In the genomic region with DNA sequence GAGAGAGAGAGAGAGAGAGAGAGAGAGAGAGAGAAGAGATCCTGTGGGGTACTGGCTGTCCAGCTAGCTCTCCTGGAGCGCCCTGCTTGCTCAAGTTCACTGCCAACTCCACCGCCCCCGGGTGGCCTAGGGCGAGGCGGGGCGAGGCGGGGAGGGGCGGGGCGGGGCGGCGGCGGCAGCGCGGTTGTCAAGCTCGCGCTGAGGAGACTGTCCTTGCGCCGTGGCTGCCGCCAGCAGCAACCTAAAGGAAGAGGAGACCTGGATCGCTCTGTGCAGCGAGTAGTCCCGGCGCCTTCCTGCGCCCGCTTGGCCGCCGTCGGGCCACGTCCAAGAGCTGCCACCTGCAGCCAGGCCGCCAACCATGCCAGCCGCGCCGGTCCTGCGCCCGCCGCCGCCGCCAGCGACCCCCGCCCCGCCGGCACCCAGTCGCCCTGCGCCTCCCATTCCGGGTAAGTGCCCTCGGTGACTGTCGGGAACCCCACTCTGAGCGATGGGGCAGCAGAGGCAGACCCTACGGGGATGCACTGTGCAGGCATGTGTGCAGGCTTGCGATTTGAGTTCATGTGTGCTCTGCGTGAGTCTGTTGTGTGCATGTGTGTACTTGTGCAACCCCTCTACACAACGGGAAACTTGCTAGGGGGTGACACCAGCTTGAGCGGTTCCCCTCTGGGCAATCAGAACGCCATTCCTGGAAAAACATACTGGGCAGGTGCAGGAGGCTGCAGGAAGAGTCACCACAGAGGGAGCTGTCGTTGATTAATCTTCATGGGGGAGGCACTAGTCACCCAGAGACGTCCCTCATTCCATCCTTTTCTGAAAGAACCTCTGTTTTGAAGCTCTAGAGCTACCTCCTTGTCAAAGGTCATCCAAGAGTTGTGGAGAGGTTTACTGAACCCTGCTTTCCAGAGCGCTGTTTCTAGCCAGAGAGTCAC, we compare ENCODE assay signal across 9 mouse cellular contexts. TPM values are rescaled to one million over a fixed set of nuclear protein-coding genes. Genes with fewer than 3 reads are reported as not detected.
DNase-seq lines count a peak whose midpoint lies in the region; ATAC-seq lines count a peak whose summit lies in the region.
"Had no signal": no experiment of that assay in that cellular context is flagged by ENCODE, and none has a peak within 500 bp of the region (broad histone marks: within the 10 kb centered on the region; RNA-seq: fewer than 3 reads in every experiment).

A gene (plus strand): TSS at position 178 of the 932 bp plus-strand sequence.

- peak within 1 kb of the TSS; percentile 45 for H3K4me3 ChIP-seq in embryonic facial prominence, embryonic 11.5 days (ENCODE audit: low read depth, low read length)
- H3K4me3 ChIP-seq: myocyte had no signal

- ATAC-seq in embryonic facial prominence, embryonic 11.5 days (replicated peaks; ENCODE audit: insufficient number of reproducible peaks, low FRiP score, low TSS enrichment, low read depth): peak; percentile 72
- ATAC-seq in inflammation-experienced regulatory T-cells, adult 6 months: no peak

- WGBS in embryonic facial prominence, embryonic 11.5 days: 5% methylated on average over 37 of the region's 57 CpGs

- no peaks in the 10 kb centered on the region for H3K9me3 ChIP-seq in embryonic facial prominence, embryonic 11.5 days (replicated peaks; ENCODE audit: control insufficient read depth, low read length)

- peak within 1 kb of the TSS; percentile 80 for H3K4me2 ChIP-seq in embryonic facial prominence, embryonic 11.5 days (ENCODE audit: low read depth, low read length)

- DNase-seq in right cerebral cortex, adult 18-20 months: peak; percentile 44
- DNase-seq in right cerebral cortex, postnatal 36 days (ENCODE audit: low spot score in 2 of 2): no peak
- peak; percentile 43 for DNase-seq in embryonic facial prominence, embryonic 11.5 days (ENCODE audit: low spot score)
- DNase-seq in heart, postnatal 4 days: peak; percentile 52
- no peak for DNase-seq in left cerebral cortex, adult 8-10 months (ENCODE audit: low spot score in 2 of 2)
- peak; percentile 14 for DNase-seq in lung, postnatal 25 days (ENCODE audit: low spot score)
- DNase-seq in right cerebral cortex, postnatal 25 days: peak; percentile 42

- no peaks in the 10 kb centered on the region; the same call in 1 of the 2 replicates for H3K4me1 ChIP-seq in embryonic facial prominence, embryonic 11.5 days (ENCODE audit: control insufficient read depth, insufficient read depth, low read length)

- no peak within 1 kb of the TSS for H3K27ac ChIP-seq in embryonic facial prominence, embryonic 11.5 days (replicated peaks; ENCODE audit: low read depth, low read length)

- peak within 1 kb of the TSS; percentile 47; the same call in 1 of the 2 replicates for H3K9ac ChIP-seq in embryonic facial prominence, embryonic 11.5 days (replicated peaks; ENCODE audit: low read length)

- H3K27me3 ChIP-seq in embryonic facial prominence, embryonic 11.5 days (ENCODE audit: control insufficient read depth, insufficient read depth, low read length): peaks cover 15% of the 10 kb centered on the region

- H3K36me3 ChIP-seq in embryonic facial prominence, embryonic 11.5 days (replicated peaks; ENCODE audit: control insufficient read depth, insufficient read depth, low read depth, low read length): no peaks in the 10 kb centered on the region

RNA-seq across cellular contexts. Expression of the gene that starts here (rescaled TPM):
- polyA plus RNA-seq in embryonic facial prominence, embryonic 11.5 days (2014; fragmentation: Nextera tagmentation; extraction: Ambion mirVana): 0.58 and 1.1 TPM in 2 replicates
- under 1 TPM; 0.86 TPM for total RNA-seq in heart, postnatal 4 days (2021)
- 10 to 100 TPM; 51.1 to 57.2 (median 55.9) TPM for total RNA-seq in left cerebral cortex, adult 8-10 months (2022)
- not detected for polyA plus RNA-seq in inflammation-experienced regulatory T-cells, adult 6 months (2017; shearing (Covaris generic))
- polyA plus RNA-seq: myocyte had no signal

Comparison
In these comparisons a context has a peak if more than half of its experiments do, and no peak if none do; other contexts are left out.
1. RNA of the gene that starts here (total RNA-seq): 51.1 to 57.2 TPM in left cerebral cortex, adult 8-10 months; 0.86 TPM in heart, postnatal 4 days; every median in the first group is over 10 times any median in the second.
2. DNase-seq: peak in right cerebral cortex, adult 18-20 months (single experiment), embryonic facial prominence, embryonic 11.5 days (single experiment), lung, postnatal 25 days (single experiment) and right cerebral cortex, postnatal 25 days (single experiment); none in right cerebral cortex, postnatal 36 days (0 of 2) and left cerebral cortex, adult 8-10 months (0 of 2).
3. Peak in DNase-seq in heart, postnatal 4 days; RNA of the gene not detected or under 1 TPM.